Mouse (Mus musculus): ENCODE measurements around the gene Spata31d1a.
"Not testable (repeated sequence)": the region's sequence is repeated elsewhere in the genome, so short reads cannot be mapped to it uniquely, and the experiment has no call there.

Spata31d1a gene

GRCm38 (mm10) chr13:59710230-59710629 is at the start of gene Spata31d1a:
TSS of gene Spata31d1a (minus strand) at chr13:59710330.
- in situ Hi-C loops (cut with MboI, MseI): no loop called here

DNA sequence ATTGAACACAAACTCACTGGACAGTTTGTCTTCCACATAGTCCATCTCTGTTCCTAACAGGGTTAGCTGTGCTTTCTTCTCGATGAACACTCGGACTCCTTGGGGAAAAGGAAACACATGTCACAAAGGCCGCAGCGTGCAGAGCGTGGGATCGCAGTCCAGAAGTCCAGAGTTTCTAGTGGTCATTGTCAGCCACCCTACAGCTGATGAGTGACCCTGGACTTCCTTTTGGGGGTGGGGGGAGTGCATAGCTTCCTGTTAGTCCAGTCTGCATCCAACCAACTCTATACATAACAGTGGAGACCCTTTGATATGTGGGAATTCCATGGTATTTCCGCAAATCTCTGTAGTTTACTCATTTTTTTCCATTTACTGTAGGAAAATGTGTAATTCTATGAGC is 46.8 kb upstream of the Spata31d1a start:
- in situ Hi-C loops (cut with MboI, MseI): no loop called here

GRCm38 (mm10) chr13:59750310-59750709 is 40.2 kb upstream of the Spata31d1a start:
- in situ Hi-C loops (cut with MboI, MseI): no loop called here

DNA sequence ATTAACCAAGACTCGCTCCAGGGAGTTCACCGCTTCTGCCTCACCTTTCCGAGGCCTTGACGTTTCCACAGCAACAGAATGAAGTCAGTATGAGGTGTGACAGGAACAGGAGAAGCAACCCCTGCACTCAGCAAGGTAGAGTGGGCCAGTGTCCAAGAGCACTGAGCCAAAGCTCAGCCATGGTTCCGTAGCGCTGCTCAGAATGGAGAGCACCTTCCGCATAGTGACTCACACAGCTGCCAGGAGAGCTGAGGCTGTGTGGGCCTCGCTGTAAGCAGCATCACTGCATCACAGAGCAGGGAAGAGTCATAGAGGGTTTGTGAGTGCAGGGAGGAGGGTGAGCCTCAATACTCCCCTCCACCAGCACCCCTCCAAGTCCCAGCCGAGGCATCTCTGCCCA is 36.6 kb upstream of the Spata31d1a start, which contains the start of gene 1700014D04Rik:
Gene 1700014D04Rik (minus strand): TSS at position 42 of the 400 bp plus-strand sequence.
- in situ Hi-C loops (cut with MboI, MseI): no loop called here

DNA sequence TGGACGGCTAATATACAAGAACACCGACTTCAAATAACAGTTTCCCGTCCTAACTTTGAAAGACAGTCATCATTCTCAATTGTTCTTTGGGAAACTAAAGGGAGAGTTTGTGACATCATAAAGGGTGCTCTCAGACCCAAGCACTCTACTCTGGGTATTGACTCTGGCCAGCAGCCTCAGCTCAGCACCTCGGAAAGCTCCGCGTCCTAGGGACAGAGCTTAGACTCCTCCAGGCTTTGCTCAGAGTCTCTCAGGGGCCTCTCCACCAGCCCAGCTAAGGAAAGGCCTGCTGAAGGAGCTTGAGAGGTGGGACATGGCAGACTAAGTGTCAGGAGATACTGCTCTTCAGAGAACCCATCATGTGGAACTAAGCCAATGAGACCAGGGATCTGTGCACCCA is 36.0 kb upstream of the Spata31d1a start:
- in situ Hi-C loops (cut with MboI, MseI): no loop called here

DNA sequence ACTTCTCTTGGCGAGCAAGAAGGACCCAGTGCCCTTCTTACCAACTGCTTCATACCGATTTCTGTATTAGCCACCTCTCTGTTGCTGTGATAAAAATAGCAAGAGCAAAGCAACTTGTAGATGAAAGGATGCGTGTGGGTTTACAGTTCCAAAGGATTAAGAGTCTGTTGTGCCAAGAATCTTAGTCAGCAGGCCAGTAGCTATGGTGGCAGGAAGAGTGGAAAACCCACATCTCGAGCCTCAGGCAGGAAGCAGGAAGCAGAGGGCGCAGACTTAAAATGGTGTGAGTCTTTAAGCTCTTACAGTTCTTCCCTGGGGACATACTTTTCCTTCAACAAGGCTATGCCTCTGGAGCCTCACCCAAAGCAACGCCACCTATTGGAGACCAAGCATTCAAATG is 35.3 kb upstream of the Spata31d1a start:
- in situ Hi-C loops (cut with MboI, MseI): no loop called here

DNA sequence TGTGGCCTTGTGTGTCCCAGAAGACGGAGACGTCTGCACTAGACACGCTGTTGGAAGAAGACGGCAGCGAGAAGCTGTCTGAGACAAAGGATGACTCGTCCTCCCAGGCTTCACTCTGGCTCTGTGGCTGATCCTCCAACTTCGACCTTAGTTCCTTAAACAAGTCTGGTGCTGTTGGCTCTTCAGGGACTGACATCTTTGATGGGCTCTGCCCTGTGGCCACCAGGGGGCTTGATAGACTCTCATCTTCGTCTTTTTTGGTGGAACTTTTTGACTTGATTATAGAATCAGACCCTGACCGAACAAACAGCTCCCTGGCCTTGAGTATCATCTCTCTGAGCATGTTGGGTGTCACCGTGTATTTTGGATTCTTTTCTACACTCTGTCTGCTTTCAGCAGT is 31.6 kb upstream of the Spata31d1a start:
- in situ Hi-C loops (cut with MboI, MseI): no loop called here

- in situ Hi-C loops (cut with MboI, MseI): no loop called here
Observed at GRCm38 (mm10) chr13:59741096-59741495, 31.0 kb upstream of the Spata31d1a start.

GRCm38 (mm10) chr13:59739397-59739796 is 29.3 kb upstream of the Spata31d1a start:
- in situ Hi-C loops (cut with MboI, MseI): no loop called here

GRCm38 (mm10) chr13:59738455-59738854 is 28.3 kb upstream of the Spata31d1a start:
- in situ Hi-C loops (cut with MboI, MseI): no loop called here

GRCm38 (mm10) chr13:59735190-59735589 is 25.1 kb upstream of the Spata31d1a start:
- in situ Hi-C loops (cut with MboI, MseI): no loop called here

DNA sequence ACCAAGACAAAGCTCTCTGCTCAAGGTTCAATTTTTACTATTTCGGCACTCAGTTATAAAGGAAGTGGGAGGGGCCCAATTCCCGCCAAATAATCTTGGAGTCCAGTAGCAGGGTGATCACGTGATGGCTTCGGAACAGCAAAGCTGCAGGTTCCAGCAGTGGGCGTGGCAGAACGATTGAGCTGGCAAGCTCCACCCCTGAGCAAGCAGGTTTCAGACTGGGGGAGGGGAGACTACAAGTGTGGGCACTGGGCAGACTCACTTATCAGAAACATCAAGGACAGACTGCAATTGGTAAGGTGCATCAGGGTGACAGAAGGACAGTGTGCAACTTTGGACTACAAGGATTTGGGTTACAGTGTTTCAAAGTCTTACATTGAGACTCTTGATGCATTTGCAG is 24.2 kb upstream of the Spata31d1a start:
- in situ Hi-C loops (cut with MboI, MseI): not testable (repeated sequence)

- in situ Hi-C loops (cut with MboI, MseI): no loop called here
Observed at GRCm38 (mm10) chr13:59733936-59734335, 23.8 kb upstream of the Spata31d1a start.

- in situ Hi-C loops (cut with MboI, MseI): no loop called here
Observed at GRCm38 (mm10) chr13:59731652-59732051, 21.5 kb upstream of the Spata31d1a start, which contains the start of gene Spata31d1d. TSS of gene Spata31d1d (minus strand) at chr13:59731752.

DNA sequence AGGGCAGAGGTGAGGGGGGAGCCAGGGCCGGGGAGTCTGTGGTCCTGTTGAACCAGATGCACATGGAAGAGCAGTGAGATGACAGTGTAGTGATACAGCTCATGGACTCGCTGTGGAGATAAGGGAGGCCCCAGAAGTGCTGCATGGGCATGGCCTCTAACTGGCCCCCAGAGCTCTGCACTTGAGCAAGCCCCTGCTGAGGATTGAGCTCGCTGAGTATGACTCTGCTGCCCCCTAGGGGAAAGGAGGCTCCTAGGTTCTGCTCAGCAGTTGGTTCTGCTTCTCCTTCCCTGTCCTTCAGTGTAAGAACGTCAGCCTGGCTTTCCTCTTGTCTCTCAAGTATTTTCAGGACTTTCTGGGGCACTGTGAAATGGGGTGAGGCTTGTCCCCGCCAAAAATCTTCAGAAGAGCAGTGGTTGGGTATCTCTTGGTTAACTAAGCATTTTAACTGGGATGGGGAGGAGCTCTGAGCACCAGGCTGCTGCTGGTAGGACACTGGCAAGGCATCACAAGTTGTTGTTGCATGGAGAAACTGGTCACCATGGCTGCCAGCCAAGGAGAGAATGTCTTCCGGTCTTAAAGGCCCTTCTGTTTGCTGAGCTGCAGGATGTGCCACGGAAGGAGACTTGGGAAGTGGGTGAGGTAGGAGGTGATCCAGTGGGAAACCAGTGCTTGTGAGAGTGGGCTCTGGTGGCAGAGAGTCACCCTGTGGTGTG is 18.4 kb upstream of the Spata31d1a start:
- in situ Hi-C loops (cut with MboI, MseI): no loop called here

- in situ Hi-C loops (cut with MboI, MseI): no loop called here
Observed at GRCm38 (mm10) chr13:59726139-59726867, 16.2 kb upstream of the Spata31d1a start.

GRCm38 (mm10) chr13:59722089-59722488 is 12.0 kb upstream of the Spata31d1a start:
- in situ Hi-C loops (cut with MboI, MseI): loop anchor here (5.0 kb wide), 1 partner anchor 40 kb away; no protein-coding TSS in a partner anchor

DNA sequence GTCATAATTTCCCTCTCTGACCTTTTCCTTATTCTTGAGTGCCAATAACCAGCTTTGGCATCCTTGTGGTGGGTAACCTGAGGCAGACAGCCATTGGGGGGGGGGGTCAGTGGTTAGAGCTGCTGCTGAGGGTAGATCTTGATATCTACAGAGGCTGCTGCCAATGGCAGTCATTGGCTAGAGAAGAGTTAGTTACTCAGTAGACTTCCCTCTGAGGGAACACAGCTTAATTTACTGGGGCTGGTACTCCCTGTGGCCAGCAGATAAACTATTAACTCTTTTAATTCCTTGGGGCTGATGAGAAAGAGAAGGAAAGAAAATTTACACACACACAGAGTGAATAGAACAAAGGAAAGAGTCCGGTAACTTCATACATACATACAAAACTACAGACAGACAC is 9.3 kb upstream of the Spata31d1a start:
- in situ Hi-C loops (cut with MboI, MseI): no loop called here

GRCm38 (mm10) chr13:59718857-59719440 is 8.8 kb upstream of the Spata31d1a start:
- in situ Hi-C loops (cut with MboI, MseI): not testable (repeated sequence)

DNA sequence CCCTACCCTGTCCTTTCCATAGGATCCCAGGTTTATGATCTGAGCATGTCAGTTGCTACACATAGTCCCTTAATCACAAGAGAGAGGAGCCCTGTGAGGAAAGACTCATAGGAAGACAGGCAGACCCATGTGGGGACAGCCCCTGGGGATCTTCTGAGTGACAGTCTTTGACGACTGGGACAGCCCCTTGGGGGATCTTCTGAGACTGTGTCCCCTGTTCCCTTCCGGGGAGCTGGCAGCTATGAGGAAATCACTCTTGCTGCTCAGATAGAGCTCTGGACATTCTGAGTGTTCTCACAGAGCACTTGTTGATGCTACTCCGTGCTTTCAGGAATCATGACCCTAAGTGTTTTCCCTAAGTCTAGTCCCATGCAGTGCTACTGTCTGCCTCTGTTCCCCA is 3.6 kb upstream of the Spata31d1a start:
- in situ Hi-C loops (cut with MboI, MseI): no loop called here

GRCm38 (mm10) chr13:59711984-59712383 is 1.9 kb upstream of the Spata31d1a start, which contains the start of gene Spata31d1b:
TSS of gene Spata31d1b (plus strand) at chr13:59712284.
- in situ Hi-C loops (cut with MboI, MseI): not testable (repeated sequence)

DNA sequence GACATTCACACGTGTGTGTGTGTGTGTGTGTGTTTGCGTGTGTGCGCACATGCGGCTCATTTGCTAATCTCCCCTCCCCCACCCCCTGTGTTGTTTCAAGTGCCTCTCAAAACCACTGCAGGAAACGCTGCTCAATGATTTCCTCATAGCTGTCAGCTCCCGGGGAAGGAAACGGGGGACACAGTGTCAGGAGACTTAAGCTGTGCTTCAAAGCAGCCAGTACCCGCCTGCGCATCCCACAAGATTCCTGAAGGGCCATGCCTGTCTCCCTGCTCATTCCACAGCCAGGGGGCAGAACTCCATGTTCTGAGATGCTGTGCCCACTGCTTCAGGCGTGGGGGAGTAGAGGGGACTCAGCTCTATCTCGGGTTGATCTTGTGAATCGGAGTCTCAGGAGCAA is 5.6 kb downstream of the Spata31d1a start:
- in situ Hi-C loops (cut with MboI, MseI): no loop called here
